Mouse (Mus musculus) G1E (cell line): ENCODE results near the gene Rftn1.

Source experiments
- CTCF ChIP-seq: IDR thresholded peaks from 2 replicates; pipeline ENCODE4 v1.5.1; 2012; ENCODE audit warnings: low read depth, low read length, inconsistent platforms, mixed read lengths
- GATA1 ChIP-seq: IDR thresholded peaks from 2 replicates; pipeline ENCODE4 v1.6.1; 2012; ENCODE audit warnings: borderline replicate concordance, low read length, inconsistent platforms, mixed read lengths
- GATA2 ChIP-seq: IDR thresholded peaks from 2 replicates; pipeline ENCODE4 v1.6.1; 2012; ENCODE audit warnings: low read depth, low read length, inconsistent platforms, borderline replicate concordance
- TAL1 ChIP-seq: conservative IDR thresholded peaks from 2 replicates; pipeline ENCODE4 v1.6.1; 2012; ENCODE audit warnings: low read depth, low read length, inconsistent platforms, mixed read lengths

DNA sequence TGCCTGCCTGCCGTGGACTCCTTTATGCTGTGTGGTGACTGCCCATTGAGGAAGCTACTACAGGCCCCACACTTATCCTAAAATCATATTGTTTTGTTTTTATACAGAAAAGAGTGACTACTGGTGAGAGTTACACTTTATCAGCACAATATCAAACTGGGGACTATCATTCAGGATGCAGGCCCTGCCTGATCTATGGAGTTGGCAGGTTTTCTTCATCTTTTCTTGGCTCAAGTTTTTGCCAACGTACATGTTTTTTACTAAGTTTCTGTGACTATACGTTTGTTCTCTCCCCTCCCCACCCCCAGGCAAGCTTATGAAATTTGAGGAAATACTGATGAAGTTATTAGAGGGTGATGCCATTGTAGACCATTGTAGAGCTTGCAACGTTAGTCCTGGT is 27.5 kb upstream of the Rftn1 start:
- TF ChIP-seq CTCF (no peak), GATA1 (no peak), GATA2 (no peak), TAL1 (no peak)
